Mouse (Mus musculus): ENCODE measurements around the gene Tmem63b.

The Tmem63b gene

DNA sequence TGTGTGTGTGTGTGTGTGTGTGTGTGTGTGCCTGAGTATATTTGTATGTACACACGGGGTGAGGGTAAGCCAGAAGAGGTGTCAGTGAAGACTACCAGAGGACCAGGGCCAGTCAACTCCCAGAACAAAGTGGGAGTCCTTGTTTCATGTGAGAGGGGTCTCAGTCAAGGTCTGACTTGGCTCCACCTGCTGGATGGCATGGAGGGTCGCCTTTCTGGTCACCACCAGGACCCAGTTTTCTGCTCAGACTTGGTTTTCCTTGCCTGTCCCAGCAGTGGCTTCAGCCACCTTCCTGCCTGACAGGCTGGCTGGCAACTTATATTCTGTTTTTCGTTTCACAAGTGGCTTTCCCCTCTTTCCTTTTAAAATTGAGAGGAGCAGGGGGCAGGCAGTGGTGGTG lies 20.7 kb upstream of the Tmem63b start:
- CTCF ChIA-PET: no interaction called here

DNA sequence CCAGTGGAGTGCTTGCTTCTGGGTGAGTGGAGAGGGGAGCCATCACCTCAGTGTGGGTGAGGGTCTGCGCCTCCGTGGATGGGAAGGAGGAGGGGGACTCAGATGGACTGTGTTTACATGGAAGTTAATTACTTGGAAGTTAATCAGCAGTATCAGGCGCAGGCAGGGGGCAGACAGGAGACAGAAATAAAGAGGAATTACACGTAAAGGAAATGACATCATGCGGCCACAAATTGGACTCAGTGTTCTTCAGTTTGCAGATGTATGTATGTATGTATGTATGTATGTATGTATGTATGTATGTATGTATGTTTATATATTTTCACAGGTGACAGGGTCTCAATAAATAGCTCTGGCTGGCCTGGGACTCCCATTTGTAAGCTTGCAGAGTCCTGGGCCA lies 20.1 kb upstream of the Tmem63b start:
- CTCF ChIA-PET: interaction anchor here (0.6 kb wide), 1 partner anchor 155 kb away, joined by 3 read pairs; no protein-coding TSS in a partner anchor

DNA sequence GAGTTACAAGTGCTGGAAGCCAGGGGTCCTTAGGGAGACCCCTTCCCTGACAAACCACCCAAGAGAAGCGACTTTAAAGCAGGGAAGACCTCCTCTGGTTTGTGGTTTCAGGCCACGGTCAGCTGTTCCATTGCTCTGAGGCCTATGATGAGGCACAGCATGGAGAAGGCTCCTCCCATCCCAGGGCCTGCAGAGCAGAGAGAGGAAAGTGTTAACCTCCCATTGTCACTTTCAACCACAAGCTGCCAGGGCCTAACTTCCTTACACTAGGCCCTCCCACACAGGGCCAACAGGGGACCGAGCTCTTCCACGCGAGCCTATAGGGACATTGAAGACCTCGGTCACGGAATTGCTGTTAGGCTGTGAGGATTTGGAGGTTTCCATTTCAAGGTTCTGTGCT lies 16.5 kb upstream of the Tmem63b start:
- CTCF ChIA-PET: interaction anchor here (1.0 kb wide), 1 partner anchor 17 kb away, joined by 3 read pairs; no protein-coding TSS in a partner anchor

DNA sequence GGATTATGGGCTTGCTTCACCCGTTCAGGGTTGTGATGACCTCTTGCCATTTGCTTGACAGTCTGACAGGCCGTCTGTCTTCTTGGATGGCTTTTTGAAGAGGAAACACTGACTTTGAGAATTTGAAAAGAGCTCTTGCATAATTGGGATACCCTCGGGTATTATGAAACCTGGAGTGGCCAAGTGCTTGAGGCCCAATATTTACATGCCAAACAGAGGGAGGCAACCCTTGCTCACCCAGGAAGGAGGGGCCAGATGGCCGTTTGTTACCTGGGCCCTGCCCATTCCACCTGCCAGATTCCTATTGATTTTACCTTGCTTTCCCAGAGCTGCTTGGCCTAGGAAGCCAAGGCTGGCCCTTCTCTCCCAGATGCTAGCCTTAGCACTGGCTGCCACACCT lies 15.5 kb upstream of the Tmem63b start:
- CTCF ChIA-PET: no interaction called here

DNA sequence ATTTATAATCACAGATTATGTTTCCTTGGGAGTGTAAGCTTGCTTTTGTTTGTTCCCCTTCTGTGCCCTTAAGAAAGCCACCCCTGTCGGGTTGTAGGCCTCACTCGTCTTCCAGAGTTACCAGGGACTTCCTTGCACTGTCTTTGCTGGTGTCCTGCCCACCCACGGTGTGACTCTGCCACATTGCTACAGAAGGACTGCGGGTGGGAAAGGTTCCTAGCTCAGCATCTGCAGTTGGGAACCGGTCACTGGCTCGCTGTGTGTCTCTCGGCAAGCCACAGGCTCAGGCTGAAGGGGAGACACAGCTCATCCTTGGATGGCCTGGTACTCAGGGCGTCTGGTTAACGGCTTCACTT lies 14.5 kb upstream of the Tmem63b start:
- CTCF ChIA-PET: no interaction called here

DNA sequence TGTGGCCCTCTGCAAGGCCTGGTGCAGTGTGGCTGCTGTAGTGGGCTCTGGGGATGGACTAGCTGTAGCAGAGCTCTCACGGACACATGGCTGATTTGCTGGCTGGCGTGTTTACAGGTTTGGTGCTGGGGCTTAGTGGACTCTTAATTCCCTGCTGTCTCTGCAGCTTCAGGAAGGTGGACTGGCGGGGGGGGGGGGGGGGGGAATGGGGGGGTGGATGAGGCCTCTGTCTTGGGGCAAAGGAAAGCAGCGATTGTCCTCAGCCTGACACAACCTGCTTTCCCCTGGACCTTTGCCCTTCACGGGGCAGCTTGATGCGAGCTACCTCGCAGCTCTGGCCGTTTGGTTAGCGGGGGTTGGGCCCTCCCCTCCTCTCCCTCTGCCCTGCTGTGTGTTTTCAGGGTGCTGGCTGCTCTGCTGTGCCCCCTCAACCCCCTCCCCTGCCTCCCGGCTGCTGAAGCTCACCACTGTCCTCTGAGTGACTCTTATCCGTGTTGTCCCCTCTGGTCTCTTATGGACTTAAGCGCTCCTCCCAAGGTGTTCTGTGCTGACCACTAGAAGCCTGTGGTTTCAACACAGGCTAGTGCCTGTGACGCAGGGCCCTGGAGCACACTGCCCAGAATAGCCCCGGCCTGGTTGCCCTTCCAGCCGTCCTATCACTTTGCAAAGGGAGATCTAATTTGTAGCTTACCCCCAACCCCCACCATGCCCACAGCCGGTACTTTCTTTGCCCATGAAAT lies 14.0 kb upstream of the Tmem63b start:
- CTCF ChIA-PET: no interaction called here

DNA sequence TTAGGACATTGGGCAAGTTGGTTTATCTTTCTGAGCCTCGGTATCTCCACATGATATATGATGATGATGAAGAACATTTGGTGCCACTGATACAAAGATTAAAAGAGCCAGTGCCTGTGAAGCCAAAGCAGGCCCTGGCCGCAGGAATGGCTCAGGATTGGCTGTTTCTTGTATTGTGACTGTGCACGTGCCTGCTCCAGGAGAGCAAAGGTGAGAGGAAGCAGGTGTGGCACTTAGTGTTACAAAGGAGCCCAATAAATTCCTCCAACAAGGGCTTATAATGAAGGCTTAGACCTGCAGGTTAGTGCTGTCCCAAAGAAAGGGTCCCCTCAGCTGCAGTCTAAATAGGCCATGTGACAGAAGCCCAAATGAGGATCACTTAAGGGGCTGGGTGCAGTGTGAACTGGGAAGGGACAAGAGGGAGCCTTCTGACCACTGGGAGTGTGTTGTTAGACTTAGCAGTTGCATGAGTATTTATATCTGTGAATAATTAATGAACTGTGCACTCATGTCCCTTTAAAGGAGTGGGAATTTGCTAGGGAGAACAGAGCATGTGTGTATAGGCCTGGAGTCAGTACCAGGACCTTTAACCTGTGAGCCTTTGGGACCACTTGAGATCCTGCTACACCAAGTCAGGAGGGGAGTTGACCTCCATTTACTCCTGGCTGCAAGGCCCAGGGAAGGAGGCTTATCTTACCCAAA lies 12.5 kb upstream of the Tmem63b start:
- CTCF ChIA-PET: no interaction called here

DNA sequence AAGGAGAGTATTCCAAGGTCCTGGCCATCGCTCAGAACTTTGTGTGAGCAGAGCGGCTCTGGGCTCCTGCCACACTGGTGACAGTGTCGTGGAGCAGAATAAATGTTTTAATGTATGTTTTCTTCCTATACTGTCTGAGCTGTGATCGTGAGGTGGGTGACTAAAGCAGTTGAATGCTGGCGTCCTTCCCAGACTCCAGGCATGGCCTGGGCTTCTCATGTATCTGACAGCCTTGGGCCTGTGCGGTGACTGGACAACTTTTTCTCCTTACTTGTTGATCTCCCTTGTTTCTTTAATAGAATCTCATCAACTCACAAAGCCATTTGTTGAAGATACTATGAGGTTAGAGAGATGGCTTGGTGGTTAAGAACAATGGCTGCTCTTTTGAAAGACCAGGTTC lies 11.7 kb upstream of the Tmem63b start:
- CTCF ChIA-PET: no interaction called here

DNA sequence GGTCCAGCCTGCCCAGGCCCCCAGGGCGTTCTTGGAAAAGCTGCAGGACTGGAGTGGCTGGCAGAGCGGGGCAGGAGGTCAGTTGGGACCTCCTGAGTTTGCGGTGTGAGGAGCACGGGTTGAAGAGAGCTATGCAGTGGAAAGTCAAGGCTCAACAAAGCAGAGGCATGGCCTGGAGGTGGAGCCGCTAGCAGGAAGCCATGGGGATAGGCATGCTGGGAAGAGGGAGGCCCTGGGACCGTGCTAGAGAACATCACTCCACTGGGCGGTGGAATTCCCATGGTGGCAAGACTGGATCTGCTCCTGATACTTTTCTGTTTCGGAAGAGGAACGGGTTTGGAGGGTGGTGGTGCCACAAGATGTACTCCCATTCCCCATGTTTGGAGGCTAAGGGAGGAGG lies 10.3 kb upstream of the Tmem63b start:
- CTCF ChIA-PET: no interaction called here

DNA sequence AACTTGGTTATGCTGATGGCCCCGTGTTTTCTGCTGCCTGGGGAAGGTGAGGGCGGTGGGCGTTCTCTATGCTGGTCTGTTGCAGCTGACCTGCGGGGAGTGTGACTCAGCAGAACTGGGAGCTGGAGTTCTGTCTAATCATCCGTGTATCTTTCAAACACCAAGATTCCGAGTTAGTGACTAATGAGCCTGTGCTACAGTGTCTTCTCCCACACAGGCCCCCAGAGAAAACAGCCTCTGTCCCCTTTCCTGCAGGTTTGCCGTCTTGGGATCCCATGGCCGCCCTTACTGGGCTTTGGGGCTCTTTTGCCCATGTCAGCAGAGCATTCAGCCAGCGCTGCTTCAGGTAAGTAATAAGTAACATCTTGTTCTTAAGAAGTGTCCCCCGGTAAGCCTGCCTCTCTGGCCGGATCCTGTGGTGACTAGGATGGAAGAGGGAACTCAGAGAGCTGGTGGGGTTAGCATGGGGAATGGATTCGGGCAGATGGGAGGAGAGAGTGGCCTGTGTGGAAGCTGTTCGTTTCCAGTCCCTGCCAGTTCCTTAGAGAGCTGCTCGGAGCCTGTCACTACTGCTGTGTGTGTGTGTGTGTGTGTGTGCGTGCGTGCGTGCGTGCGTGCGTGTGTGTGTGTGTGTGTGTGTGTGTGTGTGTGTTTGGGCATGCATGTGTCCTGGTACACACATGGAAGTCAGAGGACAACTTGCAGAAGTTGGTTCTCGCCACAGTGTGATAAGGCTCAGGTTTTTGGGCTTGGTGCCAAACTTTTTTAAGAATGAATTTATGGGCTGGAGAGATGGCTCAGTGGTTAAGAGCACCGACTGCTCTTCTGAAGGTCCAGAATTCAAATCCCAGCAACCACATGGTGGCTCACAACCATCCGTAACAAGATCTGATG lies 8.8 kb upstream of the Tmem63b start:
- CTCF ChIA-PET: no interaction called here

DNA sequence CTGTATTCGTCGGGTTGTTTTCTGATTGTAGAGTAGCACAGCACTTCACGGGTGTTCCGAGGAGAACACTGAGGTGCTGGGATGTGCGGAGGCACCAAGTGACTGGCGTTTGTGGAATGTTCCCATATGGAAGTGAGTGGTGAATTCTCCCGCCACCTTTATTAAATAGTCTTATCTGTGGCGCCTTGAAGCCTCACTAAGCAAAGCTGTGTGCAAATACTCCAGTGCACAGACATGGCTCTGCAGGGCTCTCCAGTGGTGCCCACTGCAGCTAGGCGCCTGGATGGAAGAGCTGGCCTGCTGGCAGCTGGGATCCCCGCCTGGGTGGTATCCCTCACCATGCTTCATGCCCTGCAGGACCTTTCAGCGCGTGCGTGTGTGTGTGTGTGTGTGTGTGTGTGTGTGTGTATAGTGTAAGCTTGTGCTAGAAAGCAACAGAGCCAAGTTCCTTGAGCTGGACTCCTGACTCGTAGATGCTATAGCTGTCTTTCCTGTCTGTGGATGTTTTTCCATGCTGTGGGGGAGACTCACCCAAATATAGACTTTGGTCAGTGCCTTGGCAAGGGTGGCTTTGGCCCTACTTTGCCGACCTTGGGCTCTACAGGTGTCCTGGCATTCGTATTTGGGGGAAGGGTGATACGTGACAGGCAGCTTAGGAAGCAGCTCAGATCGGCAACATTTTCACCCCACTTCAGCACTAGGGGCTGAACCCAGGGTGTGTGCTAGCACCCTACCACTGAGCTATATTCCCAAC lies 7.3 kb upstream of the Tmem63b start:
- CTCF ChIA-PET: interaction anchor here (0.6 to 0.7 kb wide), 2 partner anchors 249 to 1251 kb away, joined by 4 to 6 read pairs; no protein-coding TSS in a partner anchor

DNA sequence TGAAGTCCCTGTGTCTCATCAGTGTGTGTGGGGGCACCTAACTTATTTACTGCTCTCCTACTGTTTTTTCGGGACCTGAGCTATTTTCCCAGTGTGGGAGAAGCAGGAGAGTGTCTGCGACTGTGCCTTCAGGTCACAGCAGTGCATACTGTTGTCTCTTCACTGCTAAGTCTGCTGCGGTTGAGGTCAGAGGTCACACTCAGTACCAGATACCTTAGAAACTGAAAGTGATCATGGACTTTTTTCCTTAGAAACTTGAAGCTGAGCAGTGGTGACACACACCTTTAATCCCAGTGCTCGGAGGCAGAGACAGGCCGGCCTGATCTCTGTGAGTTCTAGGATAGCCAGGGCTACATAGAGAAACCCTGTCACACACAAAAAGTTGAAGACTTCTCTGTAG lies 5.5 kb upstream of the Tmem63b start:
- CTCF ChIA-PET: interaction anchor here (0.6 kb wide), 1 partner anchor 615 kb away, joined by 5 read pairs; no protein-coding TSS in a partner anchor

DNA sequence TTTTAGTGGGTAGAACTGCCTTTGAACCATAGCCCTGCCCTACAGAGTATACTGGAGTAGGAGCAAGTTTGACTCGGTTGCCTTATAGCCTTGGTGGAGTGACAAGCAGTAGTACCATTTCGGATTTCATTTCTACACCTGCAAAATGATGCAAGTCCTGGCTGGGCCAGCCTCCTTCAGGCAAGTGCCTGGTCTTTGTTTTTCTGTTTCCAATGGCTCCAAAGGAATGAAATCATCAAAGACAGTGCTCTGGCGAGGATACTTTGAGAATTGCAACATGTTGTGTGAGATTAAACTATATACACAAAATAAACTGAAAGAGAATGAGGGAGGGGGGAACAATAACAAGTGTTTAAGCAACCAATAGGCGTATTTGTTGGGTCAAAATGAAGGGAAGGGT lies 3.3 kb upstream of the Tmem63b start:
- CTCF ChIA-PET: no interaction called here

DNA sequence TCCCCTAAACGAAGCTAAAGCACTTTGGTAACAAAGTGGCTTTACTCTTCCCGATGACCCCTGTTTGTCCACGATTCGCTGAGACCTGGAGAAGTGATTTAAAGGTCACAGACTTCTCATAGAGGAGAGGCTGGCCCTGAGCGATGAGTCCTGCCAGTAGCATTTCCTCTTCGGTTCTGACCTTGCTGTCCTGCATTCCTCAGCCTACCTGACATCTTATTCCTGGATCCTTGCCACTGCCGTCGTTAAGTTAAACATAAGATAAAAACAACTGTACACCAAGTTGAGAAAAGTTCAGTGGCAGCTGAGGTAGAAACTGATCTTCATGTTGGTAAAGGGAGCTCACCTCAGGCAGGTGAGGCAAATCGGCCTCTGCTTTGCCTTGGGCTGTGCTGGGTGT lies 2.4 kb upstream of the Tmem63b start:
- CTCF ChIA-PET: interaction anchor here (0.6 kb wide), 2 partner anchors 25 to 131 kb away, joined by 4 to 6 read pairs; no protein-coding TSS in a partner anchor

DNA sequence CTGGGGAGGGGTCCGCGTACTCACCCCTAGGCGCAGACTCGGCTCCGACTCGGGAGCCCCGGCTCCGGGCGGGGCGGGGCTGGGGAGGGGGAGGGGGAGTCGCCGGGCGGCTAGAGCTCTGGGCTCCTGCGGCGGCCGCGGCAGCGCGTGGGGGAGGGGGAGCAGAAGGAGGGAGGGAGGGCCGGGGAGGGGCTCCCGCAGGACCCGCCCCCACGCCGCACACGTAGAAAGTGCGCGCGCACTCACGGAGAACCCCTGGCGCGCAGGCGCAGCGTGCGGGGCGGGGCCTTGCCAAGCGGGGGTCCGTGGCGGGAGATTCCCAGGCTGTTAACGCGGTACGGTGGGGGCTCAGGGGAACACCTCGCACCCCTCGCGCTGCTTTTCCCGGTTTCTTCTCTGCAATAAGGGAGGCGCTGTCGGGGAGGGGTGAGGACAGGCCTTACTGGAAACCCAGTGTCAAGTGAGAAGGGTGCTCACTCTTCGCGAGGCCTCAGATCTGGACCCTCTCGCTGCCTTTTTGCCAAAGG lies 549 bp downstream of the Tmem63b start, which contains the start of gene Mrpl14:
TSS of gene Mrpl14 (plus strand) at position 230 of the 527 bp plus-strand sequence.
- CTCF ChIA-PET: no interaction called here

DNA sequence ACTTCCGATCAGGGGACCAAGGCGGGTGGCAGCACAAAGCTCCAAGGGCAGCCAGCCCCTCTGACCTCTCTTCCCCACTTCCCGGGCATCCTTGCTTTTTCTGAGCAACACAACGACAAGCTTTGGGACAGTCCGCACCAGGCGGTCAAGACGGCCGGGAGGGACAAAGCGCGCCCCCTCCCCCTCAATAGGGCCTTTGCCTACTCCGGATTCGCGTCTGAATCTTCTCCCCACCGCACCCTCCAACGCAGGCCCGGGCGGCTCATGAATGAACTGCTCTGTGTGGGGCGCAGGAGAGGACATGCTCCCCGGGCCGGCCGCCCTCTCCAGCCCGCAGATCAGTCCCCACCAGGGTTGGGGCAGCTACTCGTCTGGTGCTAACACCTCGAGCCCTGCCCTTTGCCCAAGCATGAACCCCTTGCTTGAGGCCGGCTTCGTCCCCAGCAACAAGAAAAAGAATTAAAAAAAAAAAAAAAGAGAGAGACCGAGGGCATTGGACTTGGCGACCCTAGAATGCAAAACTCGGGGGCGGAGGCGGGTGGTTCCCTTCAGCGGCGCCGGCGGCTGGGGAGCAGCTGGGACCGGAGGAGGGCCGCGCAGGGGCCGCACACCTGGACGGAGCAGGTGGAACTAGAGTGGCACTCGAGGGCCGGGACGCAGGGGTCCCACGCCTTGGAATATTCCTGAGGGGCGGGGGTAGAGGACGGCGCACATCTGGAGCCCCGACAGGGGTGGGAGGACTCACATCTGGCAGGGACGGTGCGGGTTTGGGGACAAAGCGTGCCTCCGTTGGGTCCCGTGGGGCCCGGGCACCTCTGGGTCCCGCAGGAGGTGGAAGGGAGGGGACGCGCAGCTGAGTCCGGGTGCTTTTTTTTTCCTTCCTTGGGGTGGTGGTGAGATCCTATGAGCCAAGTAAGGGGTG lies 1.3 kb downstream of the Tmem63b start:
- CTCF ChIA-PET: interaction anchor here (0.6 kb wide), 1 partner anchor 266 kb away, joined by 3 read pairs; no protein-coding TSS in a partner anchor

DNA sequence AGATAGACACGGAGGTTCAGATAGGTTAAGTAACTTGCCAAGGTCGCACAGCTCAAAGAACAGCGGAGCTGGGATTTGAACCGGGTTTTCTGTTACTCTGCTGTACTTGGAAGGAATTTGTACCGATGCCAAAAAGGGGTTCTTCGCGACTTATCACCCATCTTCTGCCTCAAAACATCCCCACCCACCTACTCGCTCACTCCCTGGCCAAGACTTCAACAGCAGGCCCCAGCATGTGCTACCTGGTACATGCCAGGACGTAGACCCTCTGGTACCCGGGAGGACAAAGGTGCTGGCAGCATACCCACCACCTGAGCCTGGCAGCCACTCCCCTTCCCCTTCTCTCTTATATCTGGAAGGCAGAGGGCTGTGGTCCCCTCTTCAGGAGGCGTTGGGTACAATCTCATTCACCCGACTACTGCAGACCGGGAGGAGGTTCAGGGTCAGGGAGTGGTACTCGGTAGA lies 2.0 kb downstream of the Tmem63b start:
- CTCF ChIA-PET: no interaction called here

DNA sequence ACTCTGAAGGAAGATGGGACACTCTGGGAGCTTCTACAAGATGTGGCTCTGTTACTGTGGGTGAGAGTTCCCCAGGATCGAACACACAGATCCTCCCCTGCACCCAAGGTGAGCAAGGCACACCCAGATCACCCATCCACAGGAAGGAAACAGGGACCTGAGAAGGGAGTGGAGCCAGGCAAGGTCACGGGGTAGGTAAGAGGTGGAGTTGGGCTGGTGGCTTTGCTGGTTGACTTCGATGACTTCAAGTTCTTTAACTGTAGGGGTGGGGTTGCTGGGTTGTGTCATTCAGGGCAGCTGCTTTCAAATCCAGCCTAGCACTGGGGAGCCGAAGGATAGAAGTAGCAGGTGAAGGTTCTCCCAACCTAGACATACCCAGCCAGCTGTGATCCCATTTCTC lies 3.9 kb downstream of the Tmem63b start:
- CTCF ChIA-PET: no interaction called here

DNA sequence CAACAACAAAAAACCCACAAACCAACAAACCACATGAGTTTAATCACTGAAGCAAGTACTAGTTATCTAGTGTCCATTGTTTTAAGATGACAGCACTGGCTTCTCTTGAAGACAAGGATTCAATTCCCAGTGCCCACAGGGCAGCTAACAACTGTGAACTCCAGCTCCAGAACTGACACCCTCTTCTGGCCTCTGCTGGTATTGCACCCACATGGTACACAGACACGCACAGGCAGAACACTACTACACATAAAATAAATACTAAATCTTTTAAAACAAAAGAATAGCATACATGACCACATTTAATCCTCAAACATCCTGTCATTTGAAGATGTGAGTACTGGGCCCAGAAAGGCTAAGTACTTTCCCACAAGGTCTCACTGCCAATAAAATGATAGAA lies 5.1 kb downstream of the Tmem63b start:
- CTCF ChIA-PET: no interaction called here

DNA sequence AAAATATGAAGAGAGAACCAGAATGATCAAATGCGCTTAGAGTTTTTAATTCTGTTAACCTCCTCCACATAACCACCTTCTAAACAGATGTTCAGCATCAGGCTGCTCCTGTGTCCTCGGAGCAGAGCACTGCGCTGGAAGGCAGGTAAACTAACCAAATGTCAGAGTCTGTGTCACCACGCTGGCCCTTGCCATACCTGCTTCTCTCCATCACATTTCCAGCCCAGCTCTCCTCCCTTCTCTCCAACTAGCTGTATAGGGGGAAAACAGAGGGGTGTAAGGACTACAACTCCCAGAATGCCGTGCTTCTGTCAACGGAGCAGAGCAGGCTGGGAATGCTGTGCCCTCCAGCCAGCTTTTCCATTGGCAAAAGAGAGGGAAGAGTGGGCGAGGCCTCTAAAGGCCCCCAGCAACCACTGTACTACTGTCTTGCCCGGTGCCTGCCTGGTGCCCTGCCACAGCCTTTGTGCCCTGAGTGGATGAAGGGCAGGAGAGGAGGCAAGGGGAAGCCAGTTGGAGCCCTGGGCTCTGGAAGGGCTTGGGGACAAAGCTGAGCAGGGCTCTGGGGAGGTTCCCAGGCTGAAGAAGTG lies 6.2 kb downstream of the Tmem63b start:
- CTCF ChIA-PET: no interaction called here
